Mouse (Mus musculus) limb, embryonic 10.5 days (tissue): Measurements from ENCODE around the gene Bcat2. TPM values are rescaled to one million over a fixed set of nuclear protein-coding genes. Genes with fewer than 3 reads are reported as not detected.
"Not testable (repeated sequence)": the region's sequence is repeated elsewhere in the genome, so short reads cannot be mapped to it uniquely, and the experiment has no call there.

Source experiments
- DNase-seq: peaks from one replicate; pipeline ENCODE4 v3.0.0-alpha.2; 2017; ENCODE audit warnings: low spot score
- H3K27ac ChIP-seq: fragments of 300-500 bp; sonication (generic); 2 replicates; pipeline ENCODE4 v1.5.1; 2016; ENCODE audit warnings: mild to moderate bottlenecking
- H3K27me3 ChIP-seq: fragments of 300-500 bp; sonication (generic); 2 replicates; pipeline ENCODE4 v1.6.1; 2016; ENCODE audit warnings: low read depth, mild to moderate bottlenecking; ENCODE audit not compliant: poor library complexity, severe bottlenecking
- H3K36me3 ChIP-seq: fragments of 300-500 bp; sonication (generic); 2 replicates; pipeline ENCODE4 v1.6.1; 2016; ENCODE audit warnings: mild to moderate bottlenecking, moderate library complexity
- H3K4me1 ChIP-seq: fragments of 300-500 bp; sonication (generic); 2 replicates; pipeline ENCODE4 v1.6.1; 2016
- H3K4me3 ChIP-seq: fragments of 300-500 bp; sonication (generic); 2 replicates; pipeline ENCODE4 v1.5.1; 2016; ENCODE audit warnings: mild to moderate bottlenecking, moderate library complexity
- H3K9me3 ChIP-seq: fragments of 300-500 bp; sonication (generic); replicated peaks from 2 replicates; pipeline ENCODE4 v1.6.1; 2016; ENCODE audit warnings: mild to moderate bottlenecking
- WGBS: fragments of 180-500 bp; shearing (Covaris S2); methylation state at CpG from one replicate; pipeline ENCODE4 v1.1.7; 2016; 5-methylcytosine and 5-hydroxymethylcytosine counted together
- polyA plus RNA-seq: library from polyadenylated mRNA; unstranded; fragments of >200 nt; fragmentation: Nextera tagmentation; extraction: Ambion mirVana; gene quantifications from 2 replicates; pipeline ENCODE4 v1.2.1, GENCODE M21; 2016

The Bcat2 gene
- polyA plus RNA-seq: 65.8 and 68.0 TPM in 2 replicates

- Histone ChIP-seq H3K4me1 (peaks cover 48% of the 10 kb centered on the region), H3K27me3 (no peaks in the 10 kb centered on the region), H3K36me3 (0 out of 2 replicates have a peak, but pooled peaks cover 4% of the 10 kb centered on the region), H3K27ac (peak within 1 kb of the TSS; percentile 95), H3K9me3 (no peaks in the 10 kb centered on the region), H3K4me3 (peak within 1 kb of the TSS; percentile 82)
- 1% methylated on average over 42 of the region's 42 CpGs for WGBS
- DNase-seq: peak; percentile 86
Measured at GRCm38 (mm10) chr7:45570103-45570741, at the start of gene Bcat2. TSS of gene Bcat2 (plus strand) at chr7:45570153.

- 94% methylated on average over 7 of the region's 7 CpGs for WGBS
Measured at GRCm38 (mm10) chr7:45520605-45521004, 49.3 kb upstream of the Bcat2 start.

GRCm38 (mm10) chr7:45521728-45522184 lies 48.2 kb upstream of the Bcat2 start:
- H3K9me3 ChIP-seq: no peaks in the 10 kb centered on the region
- peaks cover 40% of the 10 kb centered on the region for H3K4me1 ChIP-seq
- H3K27ac ChIP-seq: peak overlapping the region; percentile 92
- H3K4me3 ChIP-seq: peak overlapping the region; percentile 66
- no peaks in the 10 kb centered on the region for H3K27me3 ChIP-seq
- WGBS: under 1% methylated on average over 28 of the region's 28 CpGs
- DNase-seq: peak; percentile 88
- H3K36me3 ChIP-seq: peaks cover 19% of the 10 kb centered on the region

More at GRCm38 (mm10) chr7:45520605-45521004, 49.3 kb upstream of the Bcat2 start:
- no peak for DNase-seq
- peaks cover 43% of the 10 kb centered on the region for H3K4me1 ChIP-seq
- no peak overlapping the region for H3K4me3 ChIP-seq
- H3K27me3 ChIP-seq: no peaks in the 10 kb centered on the region
- no peak overlapping the region for H3K27ac ChIP-seq
- H3K9me3 ChIP-seq: no peaks in the 10 kb centered on the region
- peaks cover 19% of the 10 kb centered on the region for H3K36me3 ChIP-seq

- WGBS: 58% methylated on average over 16 of the region's 16 CpGs
Measured at GRCm38 (mm10) chr7:45522194-45522752, 47.7 kb upstream of the Bcat2 start.

GRCm38 (mm10) chr7:45522957-45523676 lies 46.8 kb upstream of the Bcat2 start:
- H3K27ac ChIP-seq: no peak overlapping the region
- H3K27me3 ChIP-seq: no peaks in the 10 kb centered on the region
- H3K9me3 ChIP-seq: no peaks in the 10 kb centered on the region
- 69% methylated on average over 18 of the region's 18 CpGs for WGBS
- DNase-seq: no peak
- peaks cover 40% of the 10 kb centered on the region for H3K4me1 ChIP-seq
- peak overlapping the region; percentile 66 for H3K4me3 ChIP-seq
- H3K36me3 ChIP-seq: peaks cover 19% of the 10 kb centered on the region

More at GRCm38 (mm10) chr7:45522194-45522752, 47.7 kb upstream of the Bcat2 start:
- Histone ChIP-seq H3K27me3 (no peaks in the 10 kb centered on the region), H3K4me3 (peak overlapping the region; percentile 66), H3K4me1 (peaks cover 40% of the 10 kb centered on the region), H3K27ac (peak overlapping the region; percentile 92), H3K36me3 (peaks cover 19% of the 10 kb centered on the region), H3K9me3 (no peaks in the 10 kb centered on the region)
- DNase-seq: no peak

GRCm38 (mm10) chr7:45523678-45524170 lies 46.2 kb upstream of the Bcat2 start:
- Histone ChIP-seq H3K4me3 (peak overlapping the region; percentile 31), H3K4me1 (peaks cover 40% of the 10 kb centered on the region), H3K27ac (no peak overlapping the region), H3K27me3 (no peaks in the 10 kb centered on the region), H3K36me3 (peaks cover 19% of the 10 kb centered on the region), H3K9me3 (no peaks in the 10 kb centered on the region)
- WGBS: 84% methylated on average over 13 of the region's 13 CpGs
- no peak for DNase-seq

- no peaks in the 10 kb centered on the region for H3K9me3 ChIP-seq
- peaks cover 19% of the 10 kb centered on the region for H3K36me3 ChIP-seq
- DNase-seq: no peak
- no peaks in the 10 kb centered on the region for H3K27me3 ChIP-seq
- H3K27ac ChIP-seq: peak overlapping the region; percentile 91
- peaks cover 48% of the 10 kb centered on the region for H3K4me1 ChIP-seq
- WGBS: 34% methylated on average over 12 of the region's 12 CpGs
- peak overlapping the region; percentile 91 for H3K4me3 ChIP-seq
Measured at GRCm38 (mm10) chr7:45524841-45525621, 44.9 kb upstream of the Bcat2 start.

GRCm38 (mm10) chr7:45525809-45526473 lies 44.0 kb upstream of the Bcat2 start, which contains the start of the genes Ppp1r15a and Plekha4:
TSS of gene Ppp1r15a (minus strand) at chr7:45526268.
TSS of gene Plekha4 (plus strand) at chr7:45526330.
- peaks cover 55% of the 10 kb centered on the region for H3K4me1 ChIP-seq
- DNase-seq: peak; percentile 98
- no peaks in the 10 kb centered on the region for H3K9me3 ChIP-seq
- 0 out of 2 replicates have a peak, but pooled peaks cover 3% of the 10 kb centered on the region for H3K27me3 ChIP-seq
- peak within 1 kb of the TSS; percentile 91 for H3K4me3 ChIP-seq
- peaks cover 19% of the 10 kb centered on the region for H3K36me3 ChIP-seq
- under 1% methylated on average over 54 of the region's 54 CpGs for WGBS
- H3K27ac ChIP-seq: peak within 1 kb of the TSS; percentile 91

GRCm38 (mm10) chr7:45526474-45527120 lies 43.4 kb upstream of the Bcat2 start:
- H3K27me3 ChIP-seq: 0 out of 2 replicates have a peak, but pooled peaks cover 3% of the 10 kb centered on the region
- H3K27ac ChIP-seq: peak overlapping the region; percentile 91
- 24% methylated on average over 7 of the region's 7 CpGs for WGBS
- H3K4me3 ChIP-seq: peak overlapping the region; percentile 91
- H3K9me3 ChIP-seq: no peaks in the 10 kb centered on the region
- DNase-seq: no peak
- peaks cover 19% of the 10 kb centered on the region for H3K36me3 ChIP-seq
- peaks cover 51% of the 10 kb centered on the region for H3K4me1 ChIP-seq

GRCm38 (mm10) chr7:45527169-45527568 lies 42.8 kb upstream of the Bcat2 start:
- H3K4me1 ChIP-seq: peaks cover 46% of the 10 kb centered on the region
- H3K27ac ChIP-seq: not testable (repeated sequence)

GRCm38 (mm10) chr7:45529461-45529860 lies 40.5 kb upstream of the Bcat2 start:
- Histone ChIP-seq H3K36me3 (peaks cover 5% of the 10 kb centered on the region), H3K4me3 (peak overlapping the region; percentile 9; the same call in 1 of the 2 replicates), H3K4me1 (peaks cover 29% of the 10 kb centered on the region), H3K27me3 (0 out of 2 replicates have a peak, but pooled peaks cover 3% of the 10 kb centered on the region), H3K27ac (peak overlapping the region; percentile 14), H3K9me3 (no peaks in the 10 kb centered on the region)
- WGBS: 24% methylated on average over 6 of the region's 6 CpGs
- DNase-seq: no peak

More at GRCm38 (mm10) chr7:45527169-45527568, 42.8 kb upstream of the Bcat2 start:
- DNase-seq, H3K4me3 ChIP-seq, H3K27me3 ChIP-seq, H3K9me3 ChIP-seq: not testable (repeated sequence)
- peaks cover 19% of the 10 kb centered on the region for H3K36me3 ChIP-seq
- WGBS: 94% methylated on average over 6 of the region's 6 CpGs
